Mouse (Mus musculus) gastrocnemius, adult 2 months (tissue): ENCODE data around the gene Caly. TPM values are rescaled to one million over a fixed set of nuclear protein-coding genes. Genes with fewer than 3 reads are reported as not detected.

Experiments
- DNase-seq: peaks from one replicate; pipeline ENCODE4 v3.0.0; 2022
- H3K27ac ChIP-seq: fragments of 200-600 bp; 2 replicates; pipeline ENCODE4 v1.8.1; 2022; ENCODE audit warnings: mild to moderate bottlenecking
- H3K4me3 ChIP-seq: fragments of 200-600 bp; 2 replicates; pipeline ENCODE4 v1.8.1; 2022; ENCODE audit warnings: mild to moderate bottlenecking, moderate library complexity
- CTCF ChIP-seq: fragments of 200-600 bp; IDR thresholded peaks from 2 replicates; pipeline ENCODE4 v1.8.1; 2022; ENCODE audit warnings: antibody characterized with exemption, mild to moderate bottlenecking, moderate library complexity
- intact Hi-C: fragments of 180-260 bp; cut with DNase I; formaldehyde crosslinking; loops from one replicate; pipeline ENCODE4 v1.15.1; 2025
- total RNA-seq, 2 experiments: library from RNA; stranded (reverse); gene quantifications; 2 replicates each; pipeline ENCODE4 v1.2.3; 2021

Caly gene
- total RNA-seq, 2 experiments from 2014 or later: 0.20 TPM; not detected in 1

GRCm38 (mm10) chr7:140078711-140079110 is 3.6 kb downstream of the Caly start:
- Histone ChIP-seq H3K27ac (no peak overlapping the region), H3K4me3 (no peak overlapping the region)
- intact Hi-C loops: loop anchor here (1.0 to 10.0 kb wide), 2 partner anchors 63 to 756 kb away; partner anchors contain the start of gene Urah
- peak; percentile 77 for DNase-seq
- peak; percentile 93; the same call in 1 of the 2 replicates for TF ChIP-seq CTCF

GRCm38 (mm10) chr7:140077698-140078097 is 4.7 kb downstream of the Caly start:
- Histone ChIP-seq H3K27ac (no peak overlapping the region), H3K4me3 (no peak overlapping the region)
- intact Hi-C loops: loop anchor here (1.0 to 10.0 kb wide), 2 partner anchors 64 to 757 kb away; partner anchors contain the start of gene Urah
- TF ChIP-seq CTCF: no peak
- no peak for DNase-seq

DNA sequence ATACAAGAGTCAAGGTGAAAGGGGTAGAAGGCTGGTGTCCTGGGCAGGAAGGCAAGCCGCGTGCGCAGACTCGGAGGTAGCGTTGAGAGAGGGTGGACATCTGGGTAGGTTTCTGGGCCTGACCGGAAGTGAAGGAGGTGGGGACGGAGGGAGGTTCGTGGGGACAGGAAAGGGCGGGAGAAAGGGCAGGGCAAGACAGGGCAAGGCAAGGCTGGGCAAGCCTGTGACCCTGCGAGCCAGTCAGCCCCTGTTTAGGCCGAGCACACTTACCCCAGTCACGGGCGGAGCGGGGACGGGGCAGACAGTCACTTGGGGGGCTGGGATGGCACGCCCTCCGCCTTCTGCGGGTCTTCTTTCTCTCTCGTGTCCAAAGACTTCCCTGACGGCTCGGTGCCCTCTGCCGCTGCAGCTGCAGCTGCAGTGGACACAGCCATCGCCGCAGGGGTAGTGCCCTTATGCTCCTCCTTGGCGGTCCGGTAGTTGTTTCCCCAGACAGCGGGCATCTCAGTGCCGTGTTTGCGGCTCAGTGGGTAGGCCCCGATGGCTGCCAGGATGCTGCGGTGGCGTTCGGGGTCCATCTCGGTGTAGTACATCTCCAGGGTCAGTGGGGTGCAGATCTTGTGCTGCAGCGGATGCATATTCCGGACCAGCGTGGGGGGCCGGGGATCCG is 12.2 kb downstream of the Caly start:
- intact Hi-C loops: loop anchor here (10.0 kb wide), 1 partner anchor 765 kb away; the partner anchor contains the start of gene Urah
- no peak for TF ChIP-seq CTCF
- Histone ChIP-seq H3K4me3 (peak overlapping the region; percentile 60), H3K27ac (no peak overlapping the region)
- peak; percentile 26 for DNase-seq

- no peak for TF ChIP-seq CTCF
- H3K4me3 ChIP-seq: no peak overlapping the region
- H3K27ac ChIP-seq: no peak overlapping the region
- intact Hi-C loops: loop anchor here (10.0 kb wide), 1 partner anchor 163 kb away; no protein-coding TSS in a partner anchor
- DNase-seq: no peak
Observed at GRCm38 (mm10) chr7:140067397-140067796, 15.0 kb downstream of the Caly start.

DNA sequence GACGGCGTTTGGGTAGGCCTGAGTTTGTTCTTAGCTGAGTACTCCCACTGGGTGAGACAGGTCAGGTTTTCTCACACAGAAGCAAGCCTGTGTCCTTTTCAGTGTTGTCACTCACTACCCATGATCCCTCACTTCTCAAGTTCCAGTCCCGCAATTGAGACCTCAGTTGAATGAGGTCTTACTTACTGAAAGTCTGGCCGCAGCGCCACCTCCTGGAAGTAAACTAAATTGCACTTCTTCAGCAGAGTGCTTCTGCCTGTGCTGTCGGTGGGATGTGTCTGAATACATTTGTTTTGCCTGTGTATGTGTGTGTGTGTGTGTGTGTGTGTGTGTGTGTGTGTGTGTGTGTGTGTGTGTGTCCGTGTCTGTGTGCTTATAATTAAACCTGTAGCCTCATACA is 19.3 kb downstream of the Caly start:
- peak; percentile 68 for DNase-seq
- peak; percentile 71 for TF ChIP-seq CTCF
- no peak overlapping the region for H3K4me3 ChIP-seq
- intact Hi-C loops: loop anchor here (10.0 kb wide), 1 partner anchor 158 kb away; no protein-coding TSS in a partner anchor
- H3K27ac ChIP-seq: no peak overlapping the region

DNA sequence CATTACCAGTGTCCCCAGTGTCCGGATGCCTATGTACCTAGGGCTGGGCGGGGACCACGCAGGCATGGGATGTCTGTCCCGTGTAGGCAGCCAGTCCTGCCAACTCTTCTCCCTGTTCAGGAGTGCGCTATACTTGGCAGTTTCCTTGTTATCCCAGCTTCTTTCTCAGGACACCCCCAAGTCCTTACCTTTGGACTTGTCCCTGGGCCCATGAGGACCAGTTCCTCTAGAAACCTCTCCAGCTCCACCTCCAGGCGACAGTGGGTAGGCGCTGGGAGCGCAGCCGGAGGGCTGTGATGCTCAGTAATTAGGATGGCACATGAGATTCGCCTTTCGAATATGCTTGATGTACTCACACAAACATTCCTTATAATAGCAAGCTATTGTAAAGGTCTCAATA is 20.0 kb downstream of the Caly start:
- no peak overlapping the region for H3K4me3 ChIP-seq
- intact Hi-C loops: loop anchor here (10.0 kb wide), 1 partner anchor 158 kb away; no protein-coding TSS in a partner anchor
- peak; percentile 37 for DNase-seq
- peak; percentile 35; the same call in 1 of the 2 replicates for TF ChIP-seq CTCF
- no peak overlapping the region for H3K27ac ChIP-seq

DNA sequence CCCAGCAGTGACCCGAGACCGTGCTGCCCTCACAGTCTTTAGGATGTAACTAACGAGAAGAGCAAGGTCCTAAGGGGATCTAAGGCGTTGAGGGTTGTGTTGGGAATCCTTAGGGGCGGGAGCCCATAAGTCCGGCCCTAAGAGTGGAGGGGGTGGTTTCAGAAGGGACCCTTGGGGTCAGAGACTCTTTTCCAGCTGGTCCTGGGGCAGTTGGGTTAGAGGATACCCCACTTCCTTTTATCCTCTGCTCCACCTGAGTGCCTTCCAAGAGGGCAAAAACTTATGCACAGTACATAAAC is 20.6 kb downstream of the Caly start:
- Histone ChIP-seq H3K27ac (no peak overlapping the region), H3K4me3 (no peak overlapping the region)
- no peak for DNase-seq
- intact Hi-C loops: loop anchor here (10.0 kb wide), 1 partner anchor 157 kb away; no protein-coding TSS in a partner anchor
- TF ChIP-seq CTCF: no peak

- intact Hi-C loops: loop anchor here (1.0 to 10.0 kb wide), 2 partner anchors 90 to 156 kb away; no protein-coding TSS in a partner anchor
- H3K4me3 ChIP-seq: peak overlapping the region; percentile 58
- peak; percentile 36 for DNase-seq
- H3K27ac ChIP-seq: no peak overlapping the region
- no peak for TF ChIP-seq CTCF
Observed at GRCm38 (mm10) chr7:140060936-140061831, 21.2 kb downstream of the Caly start.

- Histone ChIP-seq H3K4me3 (no peak overlapping the region), H3K27ac (no peak overlapping the region)
- no peak for TF ChIP-seq CTCF
- no peak for DNase-seq
- intact Hi-C loops: no loop called here
Observed at GRCm38 (mm10) chr7:140059601-140060000, 22.7 kb downstream of the Caly start.

- Histone ChIP-seq H3K4me3 (peak overlapping the region; percentile 65), H3K27ac (no peak overlapping the region)
- no peak for DNase-seq
- TF ChIP-seq CTCF: no peak
- intact Hi-C loops: no loop called here
Observed at GRCm38 (mm10) chr7:140058528-140058927, 23.8 kb downstream of the Caly start.

DNA sequence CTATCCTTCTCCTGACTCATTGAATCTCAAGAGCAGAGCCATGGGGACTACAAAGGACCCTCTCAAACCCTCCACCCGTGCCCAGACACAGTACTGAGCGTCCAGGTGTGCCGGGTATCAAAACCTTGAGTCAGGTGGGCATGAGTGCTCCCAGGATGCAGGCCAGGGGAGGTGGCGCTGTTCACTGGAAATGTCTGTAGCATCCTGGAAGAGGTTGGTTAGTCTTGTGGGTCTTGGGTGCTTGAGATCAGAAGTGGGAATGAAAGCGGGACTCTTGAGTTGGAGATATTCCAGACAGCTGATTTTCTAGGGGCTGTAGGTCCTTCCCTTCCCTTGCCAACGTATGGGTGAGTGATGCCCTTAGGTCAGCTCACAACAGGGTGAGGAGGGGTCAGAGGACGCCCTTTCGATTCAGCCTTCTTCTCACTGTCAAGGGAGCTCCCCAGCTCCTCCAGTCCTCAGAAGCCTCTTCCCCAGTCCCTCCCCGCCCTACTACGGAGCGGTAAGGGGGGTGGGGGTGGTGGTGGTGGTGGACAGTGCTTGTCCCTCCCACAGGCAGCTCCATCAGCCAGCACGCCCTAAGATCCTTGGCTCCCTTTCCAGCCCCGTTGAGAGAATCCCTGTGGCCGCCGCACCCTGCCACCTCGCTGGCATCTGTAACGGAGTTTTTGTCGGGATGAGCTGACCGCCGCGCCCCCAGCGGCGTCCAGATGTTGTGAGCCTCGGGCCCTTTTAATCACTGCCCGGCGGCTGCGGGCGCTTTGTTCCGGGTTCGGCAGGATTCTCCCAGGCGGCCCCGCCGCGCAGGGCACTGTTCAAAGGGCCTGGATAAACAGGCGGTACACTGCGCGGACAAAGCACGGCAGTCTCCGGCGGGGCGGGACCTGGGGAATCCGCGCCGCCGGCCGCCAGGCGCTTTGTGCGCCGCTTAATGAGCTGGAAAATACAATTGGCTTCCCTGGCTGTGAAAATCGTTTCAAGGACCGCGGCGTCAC is 24.6 kb downstream of the Caly start:
- intact Hi-C loops: no loop called here
- no peak for DNase-seq
- no peak overlapping the region for H3K27ac ChIP-seq
- peak overlapping the region; percentile 65 for H3K4me3 ChIP-seq
- no peak for TF ChIP-seq CTCF

GRCm38 (mm10) chr7:140054124-140054523 is 28.2 kb downstream of the Caly start:
- H3K27ac ChIP-seq: no peak overlapping the region
- DNase-seq: no peak
- TF ChIP-seq CTCF: no peak
- H3K4me3 ChIP-seq: no peak overlapping the region
- intact Hi-C loops: no loop called here
